Mouse (Mus musculus) adrenal gland, postnatal 36 days (tissue): ENCODE data around the gene Nfkb1. TPM values are rescaled to one million over a fixed set of nuclear protein-coding genes. Genes with fewer than 3 reads are reported as not detected.

Experiments
- DNase-seq, 2 experiments: peaks; one replicate each; pipeline ENCODE4 v3.0.0; 2021; ENCODE audit warnings: mixed read lengths in 1 of 2
- total RNA-seq, 2 experiments: library from RNA; stranded (reverse); gene quantifications; 2 replicates each; pipeline ENCODE4 v1.2.3; 2021

The Nfkb1 gene
- total RNA-seq, 2 experiments from 2014 or later, result 55.8 to 58.1 TPM

GRCm38 (mm10) chr3:135630430-135631095 is 60.8 kb downstream of the Nfkb1 start:
- no peak for DNase-seq

GRCm38 (mm10) chr3:135629830-135630355 is 61.5 kb downstream of the Nfkb1 start:
- no peak for DNase-seq

GRCm38 (mm10) chr3:135628706-135629169 is 62.6 kb downstream of the Nfkb1 start:
- peak in 1 of 2 experiments; percentile 9 for DNase-seq

- no peak for DNase-seq
Observed at GRCm38 (mm10) chr3:135628000-135628705, 63.2 kb downstream of the Nfkb1 start.

GRCm38 (mm10) chr3:135625290-135625689 is 66.1 kb downstream of the Nfkb1 start:
- DNase-seq, result no peak

GRCm38 (mm10) chr3:135616730-135617129 is 74.6 kb downstream of the Nfkb1 start:
- no peak for DNase-seq

- DNase-seq, result no peak
Observed at GRCm38 (mm10) chr3:135614376-135614775, 77.0 kb downstream of the Nfkb1 start.

- DNase-seq, result no peak
Observed at GRCm38 (mm10) chr3:135610221-135610620, 81.1 kb downstream of the Nfkb1 start.

- peak in 1 of 2 experiments; percentile 26 for DNase-seq
Observed at GRCm38 (mm10) chr3:135607660-135608473, 83.5 kb downstream of the Nfkb1 start.

- DNase-seq, result no peak
Observed at GRCm38 (mm10) chr3:135607021-135607420, 84.3 kb downstream of the Nfkb1 start.

GRCm38 (mm10) chr3:135606592-135606991 is 84.8 kb downstream of the Nfkb1 start:
- DNase-seq, result no peak

GRCm38 (mm10) chr3:135605474-135605873 is 85.9 kb downstream of the Nfkb1 start:
- peak; percentile 45 for DNase-seq

GRCm38 (mm10) chr3:135604626-135605417 is 86.5 kb downstream of the Nfkb1 start:
- no peak for DNase-seq

- DNase-seq, result no peak
Observed at GRCm38 (mm10) chr3:135602731-135603130, 88.6 kb downstream of the Nfkb1 start.

GRCm38 (mm10) chr3:135598355-135598754 is 93.0 kb downstream of the Nfkb1 start:
- DNase-seq, result no peak

GRCm38 (mm10) chr3:135597014-135597413 is 94.3 kb downstream of the Nfkb1 start:
- peak in 1 of 2 experiments; percentile 36 for DNase-seq

GRCm38 (mm10) chr3:135594238-135594917 is 97.0 kb downstream of the Nfkb1 start:
- peak; percentile 28 to 49 for DNase-seq

GRCm38 (mm10) chr3:135592011-135592410 is 99.3 kb downstream of the Nfkb1 start:
- no peak for DNase-seq

- DNase-seq, result no peak
Observed at GRCm38 (mm10) chr3:135591376-135591775, 100.0 kb downstream of the Nfkb1 start.

GRCm38 (mm10) chr3:135590471-135590870 is 100.9 kb downstream of the Nfkb1 start:
- DNase-seq, result peak in 1 of 2 experiments; percentile 18

GRCm38 (mm10) chr3:135586471-135586880 is 104.9 kb downstream of the Nfkb1 start:
- peak in 1 of 2 experiments; percentile 15 for DNase-seq
